Mouse (Mus musculus) heart, embryonic 14.5 days (tissue): ENCODE data around the gene Relt. TPM values are rescaled to one million over a fixed set of nuclear protein-coding genes. Genes with fewer than 3 reads are reported as not detected.

ENCODE experiments used
- ATAC-seq: fragments of 200-750 bp; cut with Nextera tagmentation; 2 replicates; pipeline ENCODE4 v1.8.0; 2017; ENCODE audit warnings: low read depth, moderate TSS enrichment; ENCODE audit not compliant: insufficient number of reproducible peaks, insufficient read depth, low FRiP score
- H3K27ac ChIP-seq, 2 experiments: fragments of 200-500 bp in 1 of 2; fragments of 300-500 bp in 1 of 2; sonication (generic) in 1 of 2; replicated peaks in 1 of 2; 2 replicates each; pipeline ENCODE4 v1.5.1; 2012 to 2014; ENCODE audit warnings: low read depth in 2 of 2, low read length in 2 of 2, control low read depth in 1 of 2, mild to moderate bottlenecking in 1 of 2, mixed read lengths in 1 of 2; ENCODE audit not compliant: control insufficient read depth in 1 of 2, insufficient read depth in 1 of 2
- H3K27me3 ChIP-seq: fragments of 300-500 bp; sonication (generic); 2 replicates; pipeline ENCODE4 v1.6.1; 2014; ENCODE audit warnings: mild to moderate bottlenecking, low read length, control low read depth; ENCODE audit not compliant: control insufficient read depth, insufficient read depth
- H3K36me3 ChIP-seq: fragments of 300-500 bp; sonication (generic); 2 replicates; pipeline ENCODE4 v1.6.1; 2014; ENCODE audit warnings: mild to moderate bottlenecking, control low read depth, low read length, mixed read lengths; ENCODE audit not compliant: control insufficient read depth, insufficient read depth
- H3K4me1 ChIP-seq, 2 experiments: fragments of 200-500 bp in 1 of 2; fragments of 300-500 bp in 1 of 2; sonication (generic) in 1 of 2; 2 replicates each; pipeline ENCODE4 v1.6.1; 2012 to 2014; ENCODE audit warnings: low read length in 2 of 2, control low read depth in 1 of 2, mixed read lengths in 1 of 2; ENCODE audit not compliant: control insufficient read depth in 2 of 2, insufficient read depth in 2 of 2
- H3K4me2 ChIP-seq: fragments of 300-500 bp; sonication (generic); 2 replicates; pipeline ENCODE4 v1.6.1; 2014; ENCODE audit warnings: mild to moderate bottlenecking, low read length
- H3K4me3 ChIP-seq, 2 experiments: fragments of 200-500 bp in 1 of 2; fragments of 300-500 bp in 1 of 2; sonication (generic) in 1 of 2; 2 replicates each; pipeline ENCODE4 v1.5.1; 2012 to 2014; ENCODE audit warnings: low read length in 2 of 2, mild to moderate bottlenecking in 2 of 2, control low read depth in 1 of 2, low read depth in 1 of 2, moderate library complexity in 1 of 2; ENCODE audit not compliant: control insufficient read depth in 1 of 2, insufficient read depth in 1 of 2
- H3K9ac ChIP-seq: fragments of 300-500 bp; sonication (generic); 2 replicates; pipeline ENCODE4 v1.6.1; 2014; ENCODE audit warnings: mild to moderate bottlenecking, low read length
- H3K9me3 ChIP-seq: fragments of 300-500 bp; sonication (generic); 2 replicates; pipeline ENCODE4 v1.6.1; 2016; ENCODE audit warnings: low read length, control low read depth; ENCODE audit not compliant: control insufficient read depth
- WGBS: fragments of 180-500 bp; shearing (Covaris S2); extraction: QIAGEN DNeasy Blood & Tissue Kit; methylation state at CpG from one replicate; pipeline ENCODE4 v1.1.7; 2014; 5-methylcytosine and 5-hydroxymethylcytosine counted together
- polyA plus RNA-seq: library from polyadenylated mRNA; unstranded; fragments of >200 nt; fragmentation: Nextera tagmentation; extraction: Ambion mirVana; gene quantifications from 2 replicates; pipeline ENCODE4 v1.2.1, GENCODE M21; 2014

The Relt gene
- 1.2 and 1.8 TPM in 2 replicates for polyA plus RNA-seq

DNA sequence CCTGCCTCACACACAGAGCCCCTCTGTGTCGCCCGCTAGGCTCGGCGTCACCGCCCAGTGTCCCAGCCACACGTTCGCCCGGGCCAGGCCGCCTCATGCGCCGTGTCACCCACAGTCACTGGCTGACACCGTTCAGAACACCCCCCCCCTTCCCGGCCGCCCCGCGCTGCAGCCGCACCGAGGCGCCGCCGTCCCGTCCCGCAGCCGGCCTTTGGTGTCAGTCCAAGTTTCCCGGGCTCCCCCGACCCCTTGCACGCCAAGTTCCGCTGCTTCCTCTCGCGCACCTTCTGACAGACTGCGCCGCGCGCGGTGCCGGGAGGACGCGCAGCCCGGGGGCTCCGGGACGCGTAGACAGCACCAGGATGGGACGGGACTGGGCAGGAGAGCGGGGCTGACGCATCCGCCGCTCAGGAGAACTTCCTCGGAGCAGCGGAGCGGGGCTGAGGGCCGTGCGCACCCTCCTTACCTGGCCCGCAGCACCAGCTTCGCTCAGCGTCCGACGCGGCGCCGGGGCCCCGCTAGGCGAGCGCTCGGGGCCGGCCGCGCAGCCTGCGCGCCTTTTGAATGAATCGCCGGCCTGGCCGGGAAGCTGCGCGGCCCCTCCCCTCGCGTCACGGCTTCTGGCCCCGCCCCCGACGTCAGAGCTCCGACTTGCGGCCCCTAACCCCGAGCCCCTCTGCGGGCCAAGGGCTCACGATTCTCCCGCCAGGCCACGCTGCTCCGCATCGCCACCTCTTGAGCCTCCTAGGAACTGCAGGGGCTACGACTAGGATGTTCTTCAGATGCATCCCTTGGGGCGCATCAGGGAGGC is at the start of gene Relt:
Gene Relt (minus strand): TSS at position 619 of the 811 bp plus-strand sequence.
- peak within 1 kb of the TSS; percentile 64 to 90 for H3K4me3 ChIP-seq
- peaks cover 23 to 31% of the 10 kb centered on the region in 2 experiments for H3K4me1 ChIP-seq
- no peaks in the 10 kb centered on the region for H3K36me3 ChIP-seq
- peak; percentile 87 for ATAC-seq
- WGBS = under 1% methylated on average over 91 of the region's 91 CpGs
- peak within 1 kb of the TSS; percentile 97 for H3K4me2 ChIP-seq
- peak within 1 kb of the TSS; percentile 79 for H3K9ac ChIP-seq
- H3K27ac ChIP-seq = peak within 1 kb of the TSS; percentile 69 to 85
- no peaks in the 10 kb centered on the region for H3K27me3 ChIP-seq
- H3K9me3 ChIP-seq = no peaks in the 10 kb centered on the region

DNA sequence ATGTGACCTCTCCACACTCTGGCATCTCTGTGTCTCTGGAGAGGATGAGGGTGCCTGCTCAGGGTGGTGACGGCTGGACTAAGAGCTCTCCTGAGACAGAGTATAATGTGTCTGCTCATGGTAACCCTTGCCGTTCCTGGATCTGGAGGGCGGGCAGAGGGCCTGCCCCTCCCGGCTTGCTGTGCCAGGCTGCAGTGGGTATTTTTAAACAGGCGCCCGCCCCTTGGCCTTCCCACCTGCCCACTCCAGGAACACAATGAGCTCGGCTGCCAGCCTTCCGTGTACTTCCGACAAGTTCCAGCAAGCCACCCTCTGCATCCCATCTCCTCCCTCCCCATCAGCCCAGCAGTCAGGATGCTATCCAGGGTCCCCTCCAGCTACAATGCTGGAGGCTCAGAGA is 48.5 kb upstream of the Relt start:
- peak; percentile 20; the same call in 1 of the 2 replicates for ATAC-seq
- Histone ChIP-seq H3K4me2 (peak overlapping the region; percentile 31), H3K27me3 (no peaks in the 10 kb centered on the region), H3K4me3 (no peak overlapping the region), H3K9me3 (no peaks in the 10 kb centered on the region), H3K9ac (0 out of 2 replicates have a peak overlapping the region, but pooled peaks have one; percentile 31), H3K4me1 (peaks cover 40 to 72% of the 10 kb centered on the region in 2 experiments), H3K36me3 (peaks cover 16% of the 10 kb centered on the region), H3K27ac (peak overlapping the region; percentile 36 to 49)
- WGBS = 17% methylated on average over 9 of the region's 9 CpGs

DNA sequence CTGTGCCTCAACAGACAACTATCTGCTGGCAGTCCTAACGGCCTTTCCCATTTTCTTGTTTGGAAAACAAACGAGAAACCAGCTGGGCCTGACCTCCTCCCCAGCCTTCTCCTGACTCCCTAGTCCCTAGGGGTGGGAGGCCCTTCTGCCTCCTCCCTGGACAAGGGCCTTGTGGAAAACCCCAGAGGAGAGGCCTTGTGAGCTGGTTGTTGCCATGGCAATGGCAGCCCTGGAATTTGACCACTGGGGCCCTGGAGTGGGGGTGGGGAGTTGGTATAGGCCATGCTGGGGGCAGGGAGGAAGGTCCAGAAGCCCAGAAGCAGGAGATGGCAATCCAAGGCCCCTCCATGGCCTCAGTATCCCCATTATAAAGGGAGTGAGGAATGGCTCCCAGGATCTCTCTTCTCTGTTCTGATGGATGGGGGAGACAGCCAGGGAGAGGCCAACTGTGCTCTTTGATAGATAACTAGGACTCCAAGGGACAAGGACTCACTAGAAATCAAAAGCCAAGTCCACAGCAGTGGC is 48.1 kb upstream of the Relt start:
- H3K4me2 ChIP-seq = peak overlapping the region; percentile 17; the same call in 1 of the 2 replicates
- H3K4me3 ChIP-seq = no peak overlapping the region
- 21% methylated on average over 2 of the region's 2 CpGs for WGBS
- peak overlapping the region; percentile 36 to 49 for H3K27ac ChIP-seq
- no peak for ATAC-seq
- H3K4me1 ChIP-seq = peaks cover 37 to 67% of the 10 kb centered on the region in 2 experiments
- H3K36me3 ChIP-seq = peaks cover 11% of the 10 kb centered on the region
- no peaks in the 10 kb centered on the region for H3K9me3 ChIP-seq
- peak overlapping the region; percentile 21; the same call in 1 of the 2 replicates for H3K9ac ChIP-seq
- H3K27me3 ChIP-seq = no peaks in the 10 kb centered on the region

DNA sequence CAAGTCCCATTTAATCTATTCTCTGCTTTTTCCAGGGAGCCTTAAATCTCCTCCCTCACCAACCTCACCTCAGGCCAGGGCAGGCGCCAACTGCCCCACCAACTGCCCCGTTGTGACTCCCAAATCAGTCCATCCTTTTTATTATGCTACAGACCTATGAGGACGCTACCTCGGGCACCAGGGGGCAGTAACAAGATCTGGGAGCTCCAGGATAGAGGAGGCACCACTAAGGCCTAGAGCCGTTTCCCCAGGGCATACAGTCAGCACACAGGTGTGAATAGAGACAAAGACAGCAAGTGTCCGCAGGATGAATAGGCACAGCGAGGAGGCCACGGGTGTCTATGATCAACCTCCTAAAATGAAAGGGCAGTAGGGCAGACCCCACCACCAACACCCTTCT is 45.3 kb upstream of the Relt start:
- Histone ChIP-seq H3K9ac (0 out of 2 replicates have a peak overlapping the region, but pooled peaks have one; percentile 27), H3K4me3 (no peak overlapping the region), H3K4me1 (peaks cover 36 to 58% of the 10 kb centered on the region in 2 experiments), H3K27ac (no peak overlapping the region), H3K9me3 (no peaks in the 10 kb centered on the region), H3K4me2 (no peak overlapping the region), H3K27me3 (no peaks in the 10 kb centered on the region), H3K36me3 (peaks cover 13% of the 10 kb centered on the region; the same call in 1 of the 2 replicates)
- 46% methylated on average over 8 of the region's 8 CpGs for WGBS
- no peak for ATAC-seq

DNA sequence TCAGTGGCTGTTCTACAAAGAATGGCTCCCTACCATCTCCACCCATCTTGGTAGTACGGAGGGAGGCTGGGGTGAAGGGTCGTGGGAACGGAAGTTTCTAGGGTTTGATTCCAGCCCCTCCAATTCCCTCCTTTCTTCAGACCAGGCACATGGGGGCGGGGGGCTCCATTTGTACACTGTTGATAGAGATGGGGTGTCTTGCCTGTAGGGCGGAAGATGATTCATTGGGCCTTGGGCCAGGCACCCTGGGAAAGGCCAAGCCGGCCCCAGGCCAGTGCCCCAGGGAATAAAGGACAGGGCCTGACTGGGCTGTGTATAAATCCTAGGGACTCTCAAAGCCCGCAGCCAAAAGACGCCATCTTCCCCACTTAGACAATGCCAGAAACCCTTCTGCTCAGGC is 44.8 kb upstream of the Relt start:
- Histone ChIP-seq H3K36me3 (peaks cover 13% of the 10 kb centered on the region; the same call in 1 of the 2 replicates), H3K4me2 (no peak overlapping the region), H3K27ac (no peak overlapping the region; a peak in 1 of 4 replicates), H3K9ac (no peak overlapping the region), H3K4me1 (peaks cover 33 to 58% of the 10 kb centered on the region in 2 experiments), H3K9me3 (no peaks in the 10 kb centered on the region), H3K4me3 (no peak overlapping the region), H3K27me3 (no peaks in the 10 kb centered on the region)
- 0 out of 2 replicates have a peak, but pooled peaks have one; percentile 11 for ATAC-seq
- 80% methylated on average over 8 of the region's 8 CpGs for WGBS

DNA sequence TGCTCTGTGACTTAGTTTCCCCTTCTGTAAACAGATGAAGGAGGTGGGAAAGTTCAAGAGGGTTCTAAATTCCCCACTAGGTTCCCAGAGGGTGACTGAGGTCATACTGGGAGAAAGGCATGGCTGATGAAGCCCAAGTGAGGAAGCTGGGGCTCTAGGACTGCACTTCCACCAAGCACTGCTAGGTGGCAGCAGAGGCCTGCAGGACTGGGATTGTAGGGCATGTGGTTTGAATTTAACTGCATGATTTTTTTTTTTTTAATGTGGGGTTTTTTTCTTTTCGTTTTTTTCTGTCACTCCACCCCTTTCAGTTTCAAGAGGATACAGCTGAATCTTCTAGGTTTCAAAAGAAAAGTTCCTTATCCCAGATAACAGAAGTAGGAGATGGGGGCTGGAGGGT is 44.0 kb upstream of the Relt start:
- peak overlapping the region; percentile 25 to 42; a peak in 2 of 4 replicates for H3K27ac ChIP-seq
- H3K4me1 ChIP-seq = peaks cover 30 to 52% of the 10 kb centered on the region in 2 experiments
- H3K27me3 ChIP-seq = no peaks in the 10 kb centered on the region
- no peaks in the 10 kb centered on the region for H3K9me3 ChIP-seq
- no peak for ATAC-seq
- H3K4me2 ChIP-seq = no peak overlapping the region
- 0% methylated on average over 1 of the region's 1 CpGs for WGBS
- no peak overlapping the region for H3K9ac ChIP-seq
- no peak overlapping the region for H3K4me3 ChIP-seq
- peaks cover 13% of the 10 kb centered on the region; the same call in 1 of the 2 replicates for H3K36me3 ChIP-seq

DNA sequence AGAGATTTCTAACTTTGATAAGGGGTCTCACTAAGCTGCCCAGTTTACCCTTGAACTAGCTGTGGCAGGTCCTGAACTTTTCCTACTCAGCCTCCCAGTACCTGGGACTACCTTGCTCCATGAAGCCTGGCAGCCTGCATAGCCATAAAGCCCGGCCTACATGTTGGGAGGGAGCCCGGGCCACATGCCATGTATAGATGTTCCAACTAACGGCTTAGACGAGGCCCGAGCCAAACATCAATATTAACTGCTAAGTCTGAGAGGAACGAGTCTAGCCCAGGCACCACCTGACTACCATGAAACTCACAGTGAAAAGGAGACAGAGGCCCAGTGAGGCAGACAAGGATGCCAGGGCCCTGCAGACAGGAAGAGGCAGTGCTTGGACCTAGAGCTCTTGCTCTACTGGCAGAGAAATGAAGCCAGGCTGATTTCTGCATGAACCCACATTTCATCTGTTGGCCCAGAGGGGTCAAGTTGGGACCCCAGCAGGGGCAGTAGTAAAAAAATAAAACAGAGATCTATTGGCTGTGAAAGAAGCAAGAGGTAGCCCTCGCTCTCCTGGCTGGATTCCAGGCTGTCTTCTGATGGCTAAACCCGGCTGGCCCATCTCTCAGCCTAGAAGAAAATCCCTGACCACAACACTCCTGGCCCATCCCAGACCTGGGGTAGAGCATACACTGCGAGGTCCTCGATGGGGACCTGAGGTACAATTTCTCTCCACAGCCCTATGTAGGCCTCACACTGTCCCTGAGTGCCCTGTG is 43.0 kb upstream of the Relt start:
- no peak overlapping the region for H3K4me2 ChIP-seq
- no peak overlapping the region for H3K9ac ChIP-seq
- no peak overlapping the region for H3K27ac ChIP-seq
- 95% methylated on average over 10 of the region's 10 CpGs for WGBS
- H3K27me3 ChIP-seq = no peaks in the 10 kb centered on the region
- no peak for ATAC-seq
- peaks cover 20 to 42% of the 10 kb centered on the region in 2 experiments for H3K4me1 ChIP-seq
- H3K9me3 ChIP-seq = no peaks in the 10 kb centered on the region
- no peak overlapping the region for H3K4me3 ChIP-seq
- H3K36me3 ChIP-seq = peaks cover 13% of the 10 kb centered on the region; the same call in 1 of the 2 replicates
